Mouse (Mus musculus): ENCODE results near the gene Fcgrt.
"Not testable (repeated sequence)": the region's sequence is repeated elsewhere in the genome, so short reads cannot be mapped to it uniquely, and the experiment has no call there.

Gene Fcgrt

DNA sequence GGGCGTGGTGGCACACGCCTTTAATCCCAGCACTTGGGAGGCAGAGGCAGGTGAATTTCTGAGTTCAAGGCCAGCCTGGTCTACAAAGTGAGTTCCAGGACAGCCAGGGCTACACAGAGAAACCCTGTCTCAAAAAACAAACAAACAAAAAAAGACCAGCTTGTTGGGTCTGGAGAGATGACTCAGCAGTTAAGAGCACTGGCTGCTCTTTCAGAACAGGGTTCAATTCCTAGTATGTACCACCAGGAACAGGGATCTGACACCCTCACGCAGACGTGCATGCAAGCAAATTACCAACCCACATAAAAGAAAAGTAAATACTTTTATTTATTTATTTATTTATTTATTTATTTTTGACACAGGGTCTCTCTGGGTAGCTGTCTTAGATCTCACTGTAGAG is 6.4 kb upstream of the Fcgrt start:
- peak; percentile 60 for DNase-seq (ENCODE audit: low read depth, low spot score)

DNA sequence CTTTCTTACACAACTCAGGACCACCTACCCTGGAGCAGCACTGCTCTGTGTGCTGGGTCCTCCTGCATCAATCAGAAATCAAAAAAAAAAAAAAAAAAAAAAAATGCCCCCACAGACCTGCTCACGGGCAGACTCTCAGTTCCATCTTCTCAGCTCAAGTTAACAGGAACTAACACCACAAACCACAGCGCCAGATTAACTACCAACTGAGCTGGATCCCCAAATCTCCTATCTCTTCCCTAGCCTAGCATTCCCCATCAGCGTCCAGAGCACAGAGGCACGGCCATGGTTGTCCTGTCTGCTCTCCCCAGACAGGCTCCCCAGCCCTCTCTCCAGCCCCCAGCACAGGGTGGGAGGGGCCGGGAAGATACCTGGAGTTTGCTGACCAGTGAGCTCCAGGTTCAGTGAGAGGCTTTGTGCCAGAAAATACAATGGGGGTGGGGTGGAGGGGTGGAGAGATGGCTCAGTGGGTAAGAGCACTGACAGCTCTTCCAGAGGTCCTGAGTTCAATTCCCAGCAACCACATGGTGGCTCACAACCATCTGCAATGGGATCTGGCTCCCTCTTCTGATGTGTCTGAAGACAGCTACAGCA is 3.5 kb upstream of the Fcgrt start:
- peak; percentile 53 for DNase-seq (ENCODE audit: low read depth, low spot score)

DNA sequence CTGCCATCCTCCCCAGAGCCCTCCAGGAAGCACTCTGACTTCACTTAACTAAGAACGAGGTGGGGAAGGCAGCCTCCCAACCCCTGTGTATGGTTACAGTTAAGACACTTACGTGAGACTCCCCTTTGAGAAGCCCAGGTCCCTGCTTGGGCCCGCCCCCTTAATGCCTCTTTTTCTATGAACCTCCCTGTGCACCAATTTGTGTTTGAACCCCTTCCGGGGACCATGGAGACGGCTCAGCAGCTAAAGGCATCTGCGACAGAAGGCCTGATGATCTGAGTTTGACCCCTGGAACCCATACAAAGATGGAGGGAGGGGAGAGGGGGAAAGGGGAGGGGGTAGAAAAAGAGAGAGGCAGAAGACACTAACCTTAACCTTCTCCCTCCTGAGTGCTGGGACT is 2.8 kb upstream of the Fcgrt start:
- DNase-seq (ENCODE audit: low read depth, low spot score), result peak; percentile 59

DNA sequence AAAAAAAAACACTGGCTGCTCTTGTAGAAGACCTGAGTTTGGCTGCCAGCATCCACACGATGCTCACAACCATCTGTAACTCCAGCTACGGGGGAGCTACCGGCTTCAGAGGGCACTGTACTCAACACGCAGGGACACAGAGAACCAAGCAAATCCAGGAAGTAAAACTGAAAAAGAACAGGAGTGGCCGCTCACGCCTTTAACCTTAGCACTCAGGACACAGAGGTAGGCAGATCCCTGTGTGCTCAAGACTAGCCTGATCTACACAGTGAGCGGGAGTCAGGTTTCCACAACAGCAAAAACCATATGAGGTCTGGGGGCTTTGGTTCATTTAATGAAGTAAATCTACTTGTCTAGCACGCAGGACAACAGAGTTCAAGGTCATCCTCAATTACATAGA is 1.8 kb upstream of the Fcgrt start:
- DNase-seq (ENCODE audit: low read depth, low spot score), result peak; percentile 44

DNA sequence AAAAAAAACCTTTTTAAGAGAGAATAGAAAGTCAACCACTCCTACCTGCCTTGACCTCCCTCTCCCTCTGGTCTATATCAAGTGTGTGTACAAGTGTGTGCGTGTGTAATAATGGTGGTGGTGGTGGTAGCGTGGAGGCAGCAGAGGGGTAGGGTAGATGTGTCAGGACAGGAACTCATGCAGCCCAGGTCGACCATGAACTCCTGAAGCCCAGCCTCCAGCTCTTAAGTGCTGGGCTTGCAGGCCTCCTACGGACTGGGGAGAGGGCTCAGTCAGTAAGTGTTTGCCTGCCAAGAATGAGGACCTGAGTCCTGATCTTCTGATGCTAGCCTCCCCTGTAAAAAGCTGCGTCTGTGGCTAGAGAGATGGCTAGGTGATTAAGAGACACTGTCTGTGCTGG is 1.3 kb upstream of the Fcgrt start:
- no peak for DNase-seq (ENCODE audit: low read depth, low spot score)

DNA sequence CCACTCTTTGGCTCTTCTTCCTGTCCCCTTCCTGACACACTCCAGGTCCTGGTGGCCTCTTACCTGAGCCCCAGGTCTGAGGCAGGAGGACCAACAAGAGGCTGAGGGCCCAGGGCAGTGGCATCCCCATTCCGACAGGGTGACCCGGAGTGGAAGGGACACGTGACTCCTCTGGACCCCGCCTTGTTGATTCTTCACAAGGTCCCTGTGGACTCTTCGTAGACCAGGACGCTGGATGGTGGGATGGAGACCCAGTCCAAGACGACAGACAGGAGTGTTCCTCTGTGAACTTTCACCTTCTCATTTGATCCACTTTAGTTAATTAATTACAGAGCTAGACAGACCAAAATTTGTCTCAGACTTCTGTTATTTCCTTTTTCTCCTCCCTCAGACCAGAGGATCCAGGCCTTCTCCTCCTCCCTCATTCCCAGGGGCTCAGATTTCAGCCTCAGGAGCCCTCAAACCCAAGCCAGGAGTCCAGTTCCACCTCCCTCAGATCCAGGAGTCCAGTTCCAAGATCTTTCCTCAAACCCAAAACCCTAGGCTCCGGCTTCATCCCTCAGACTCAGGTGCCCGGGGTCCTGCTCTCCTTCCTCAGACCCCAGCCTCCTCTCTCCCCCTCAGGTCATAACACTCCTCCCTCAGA is 588 bp downstream of the Fcgrt start:
- no peak for DNase-seq (ENCODE audit: low read depth, low spot score)

DNA sequence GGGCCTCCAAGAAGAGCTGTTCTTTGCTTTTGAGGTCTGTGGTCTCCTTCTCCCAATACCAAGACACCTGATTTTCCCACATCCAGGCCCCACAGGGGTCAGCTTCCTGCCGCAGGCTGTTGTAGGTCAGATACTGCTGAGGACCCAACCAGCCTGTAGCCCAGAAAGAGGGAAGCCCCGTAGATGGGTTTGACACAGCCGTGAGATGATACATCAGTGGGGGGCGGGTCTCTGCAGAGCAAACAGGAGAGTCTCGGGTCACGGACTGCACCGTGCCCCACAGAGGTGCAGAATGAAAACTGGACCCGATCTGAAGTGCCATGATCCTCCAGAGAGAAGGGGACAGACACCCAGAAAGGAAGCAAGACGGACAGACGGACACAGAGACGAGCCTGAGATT is 1.2 kb downstream of the Fcgrt start:
- DNase-seq (ENCODE audit: low read depth, low spot score), result no peak

DNA sequence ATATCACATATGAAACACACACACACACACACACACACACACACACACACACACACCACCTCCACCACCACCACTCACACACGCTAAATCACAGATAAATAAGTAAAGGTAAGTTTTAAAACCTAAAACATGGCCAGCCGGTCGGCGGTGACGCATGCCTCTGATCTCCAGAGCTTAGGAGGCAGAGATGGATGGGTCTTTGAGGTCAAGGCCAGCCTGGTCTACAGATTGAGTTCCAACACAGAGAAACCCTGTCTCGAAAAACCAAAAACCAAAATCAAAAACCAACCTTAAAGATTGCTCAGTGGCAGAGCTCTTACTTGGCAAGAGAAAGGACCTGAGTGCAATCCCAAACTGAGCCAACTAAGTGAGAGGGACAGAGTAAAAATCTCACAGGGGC is 3.6 kb downstream of the Fcgrt start:
- no peak for DNase-seq (ENCODE audit: low read depth, low spot score)

DNA sequence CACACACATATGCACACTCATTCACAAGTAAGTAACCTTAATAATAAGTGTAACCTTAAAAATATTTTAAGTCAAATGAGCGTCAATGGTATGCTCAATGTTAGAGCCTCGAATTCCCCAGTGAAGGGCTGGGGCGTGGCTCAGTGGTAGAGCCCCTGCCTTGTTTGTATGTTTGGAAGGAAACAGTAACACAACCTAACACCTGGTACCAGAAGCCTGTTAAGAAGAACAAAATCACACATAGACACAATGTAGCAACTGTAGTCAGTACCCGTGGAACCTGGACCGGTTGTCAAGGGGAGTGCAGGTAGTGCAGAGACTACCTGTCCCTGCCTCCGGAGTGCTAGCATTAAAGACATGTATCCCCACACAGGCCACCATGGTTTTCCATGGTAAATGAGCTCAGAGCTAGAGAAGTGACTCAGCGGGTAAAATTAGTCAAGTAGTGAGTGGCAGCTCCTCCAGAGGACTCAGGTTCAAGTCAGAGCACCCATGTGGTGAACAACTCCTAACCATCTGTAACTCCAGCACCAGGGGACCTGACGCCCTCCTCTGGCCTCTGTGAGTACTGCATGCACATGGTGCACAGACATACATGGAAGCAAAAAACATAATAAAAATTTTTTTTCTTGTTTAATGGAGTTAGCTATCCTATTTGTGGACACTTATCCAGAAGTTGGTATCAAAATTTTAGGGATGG is 5.0 kb downstream of the Fcgrt start:
- peak; percentile 84 for DNase-seq (ENCODE audit: low read depth, low spot score)

DNA sequence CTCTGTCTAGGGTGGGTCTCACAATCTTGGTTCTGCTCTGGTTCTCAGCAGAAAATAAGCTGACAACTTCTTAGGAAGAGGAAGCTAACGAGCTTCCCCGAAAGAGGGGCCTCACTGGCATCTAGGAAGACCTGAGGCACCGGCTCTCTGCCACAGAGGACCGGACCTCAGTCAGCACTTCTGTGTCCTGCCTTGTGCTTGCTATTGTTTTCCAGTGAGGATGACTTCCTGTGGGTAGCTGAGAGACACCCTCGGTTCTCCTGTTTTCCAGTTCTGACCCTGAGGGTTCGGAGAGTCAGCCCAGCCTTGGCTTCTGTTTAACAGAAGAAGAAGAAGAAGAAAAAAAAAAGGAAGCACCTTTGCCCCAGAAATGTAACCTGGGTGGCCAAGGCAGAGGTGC is 6.2 kb downstream of the Fcgrt start:
- no peak for DNase-seq (ENCODE audit: low read depth, low spot score)

DNA sequence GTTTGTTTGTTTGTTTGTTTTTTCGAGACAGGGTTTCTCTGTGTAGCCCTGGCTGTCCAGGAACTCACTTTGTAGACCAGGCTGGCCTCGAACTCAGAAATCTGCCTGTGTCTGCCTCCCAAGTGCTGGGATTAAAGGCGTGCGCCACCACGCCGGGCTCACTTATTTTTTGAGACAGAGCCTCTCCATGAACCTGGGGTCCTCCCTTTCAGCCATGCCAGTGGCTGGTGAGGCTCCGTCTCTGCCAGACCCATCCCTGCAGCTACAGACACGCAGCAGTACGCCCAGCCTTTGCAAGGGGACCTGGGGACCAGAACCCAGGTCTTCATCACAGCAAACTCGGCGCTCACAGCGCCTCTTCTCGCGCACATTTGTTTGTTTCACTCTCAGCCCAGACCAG is 7.7 kb downstream of the Fcgrt start:
- DNase-seq (ENCODE audit: low read depth, low spot score), result not testable (repeated sequence)

DNA sequence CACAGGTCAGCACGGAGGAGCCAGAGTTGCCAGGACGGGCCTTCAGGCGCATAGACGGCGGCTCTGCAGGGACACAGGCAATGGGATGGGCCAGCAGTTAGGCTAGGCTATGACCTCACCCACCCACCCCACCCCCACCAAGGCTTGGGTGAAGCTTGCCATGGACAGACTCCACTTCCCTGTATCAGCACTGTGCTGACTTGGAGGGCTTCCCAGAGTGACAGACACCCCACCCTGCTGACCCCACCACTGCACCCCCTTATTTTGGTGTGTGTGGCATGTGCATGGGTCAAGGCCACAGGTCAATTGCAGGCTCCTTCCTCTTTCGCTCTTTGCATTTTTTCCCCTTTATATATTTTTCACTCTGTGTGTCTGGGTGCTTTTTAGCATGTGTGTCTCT is 8.3 kb downstream of the Fcgrt start:
- no peak for DNase-seq (ENCODE audit: low read depth, low spot score)

DNA sequence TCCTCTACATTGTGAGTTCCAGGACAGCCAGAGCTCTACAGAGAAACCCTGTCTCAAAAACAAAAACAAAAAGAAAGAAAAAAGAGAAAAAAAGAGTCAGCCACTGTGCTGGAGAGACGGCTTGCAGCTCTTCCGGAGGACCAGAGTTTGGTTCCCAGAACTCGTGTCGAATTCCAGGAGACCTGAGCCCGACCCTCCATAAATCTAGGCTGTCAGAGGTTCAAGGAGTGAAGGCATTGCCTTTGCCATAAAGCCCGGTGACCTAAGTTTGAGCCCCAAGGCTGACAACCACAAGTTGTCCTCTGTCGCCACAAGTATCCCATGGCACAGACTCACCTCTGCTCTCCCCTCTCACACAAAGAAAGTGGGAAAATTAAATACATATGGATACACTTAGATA is 9.5 kb downstream of the Fcgrt start:
- DNase-seq (ENCODE audit: low read depth, low spot score), result no peak

DNA sequence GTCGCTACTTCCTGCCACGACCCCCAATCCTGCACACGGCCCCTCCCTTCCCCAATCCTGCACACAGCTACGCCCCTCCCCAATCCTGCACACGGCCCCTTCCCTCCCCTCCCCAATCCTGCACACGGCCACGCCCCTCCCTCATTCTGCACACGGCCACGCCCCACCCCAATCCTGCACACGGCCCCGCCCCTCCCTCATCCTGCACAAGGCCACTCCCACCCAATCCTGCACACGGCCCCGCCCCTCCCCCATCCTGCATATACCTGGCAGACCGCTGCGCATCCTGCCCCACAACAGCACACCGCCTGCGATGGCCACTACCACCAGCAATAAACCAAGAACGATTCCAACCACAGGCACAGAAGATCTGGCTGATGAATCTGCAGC is 10.1 kb downstream of the Fcgrt start:
- DNase-seq (ENCODE audit: low read depth, low spot score), result peak; percentile 83

DNA sequence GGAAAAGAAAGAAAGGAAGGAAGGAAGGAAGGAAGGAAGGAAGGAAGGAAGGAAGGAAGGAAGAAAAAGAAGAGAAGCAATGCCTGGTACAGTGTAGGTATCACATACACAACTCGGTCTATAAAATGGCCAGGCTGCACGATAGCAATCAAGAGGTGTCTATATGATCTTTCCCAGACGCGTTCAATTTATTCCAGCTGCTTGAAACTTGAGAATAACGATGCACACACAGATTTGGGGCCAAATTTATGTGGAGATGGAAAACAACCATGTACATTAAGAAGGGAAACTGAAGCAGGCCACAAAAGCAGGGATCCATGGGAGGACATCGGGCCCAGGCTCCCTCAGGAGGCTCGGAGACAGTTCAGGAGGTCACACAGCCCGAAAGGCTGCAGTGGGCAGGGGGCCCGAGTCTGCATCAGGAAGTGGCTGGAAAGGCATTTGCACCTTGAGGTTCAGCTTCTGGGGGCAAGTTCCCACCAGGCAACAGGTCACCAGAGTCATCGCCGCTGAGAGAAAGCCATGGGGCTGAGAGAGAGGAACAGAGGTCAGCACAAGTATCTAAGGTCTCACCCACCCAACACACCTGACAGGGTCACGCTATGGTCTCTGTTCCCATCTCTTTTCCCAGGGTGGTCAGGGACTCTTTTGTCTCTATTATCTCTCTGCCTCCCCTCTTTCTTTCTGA is 10.7 kb downstream of the Fcgrt start:
- DNase-seq (ENCODE audit: low read depth, low spot score), result no peak

DNA sequence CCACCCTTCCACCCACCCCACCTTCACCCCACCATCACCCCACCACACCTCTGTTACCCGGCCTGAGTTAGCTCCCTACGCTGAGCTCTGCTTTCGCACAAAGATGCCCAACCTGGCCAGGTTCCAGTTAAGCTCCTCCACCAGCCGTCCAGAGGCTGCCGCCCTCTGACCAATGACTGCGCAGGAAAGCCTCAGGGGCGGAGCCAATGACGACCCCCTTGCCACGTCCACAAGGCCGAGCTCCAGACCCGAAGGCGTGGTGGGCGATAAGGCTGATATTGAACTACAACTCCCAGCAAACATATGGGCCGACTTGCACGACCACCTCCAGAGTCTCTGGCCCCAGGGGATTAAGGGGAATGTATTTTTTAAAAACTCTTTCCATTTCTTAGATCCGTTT is 11.6 kb downstream of the Fcgrt start, which contains the start of gene Rcn3:
TSS of gene Rcn3 (minus strand) at position 174 of the 400 bp plus-strand sequence.
- peak; percentile 92 for DNase-seq (ENCODE audit: low read depth, low spot score)

DNA sequence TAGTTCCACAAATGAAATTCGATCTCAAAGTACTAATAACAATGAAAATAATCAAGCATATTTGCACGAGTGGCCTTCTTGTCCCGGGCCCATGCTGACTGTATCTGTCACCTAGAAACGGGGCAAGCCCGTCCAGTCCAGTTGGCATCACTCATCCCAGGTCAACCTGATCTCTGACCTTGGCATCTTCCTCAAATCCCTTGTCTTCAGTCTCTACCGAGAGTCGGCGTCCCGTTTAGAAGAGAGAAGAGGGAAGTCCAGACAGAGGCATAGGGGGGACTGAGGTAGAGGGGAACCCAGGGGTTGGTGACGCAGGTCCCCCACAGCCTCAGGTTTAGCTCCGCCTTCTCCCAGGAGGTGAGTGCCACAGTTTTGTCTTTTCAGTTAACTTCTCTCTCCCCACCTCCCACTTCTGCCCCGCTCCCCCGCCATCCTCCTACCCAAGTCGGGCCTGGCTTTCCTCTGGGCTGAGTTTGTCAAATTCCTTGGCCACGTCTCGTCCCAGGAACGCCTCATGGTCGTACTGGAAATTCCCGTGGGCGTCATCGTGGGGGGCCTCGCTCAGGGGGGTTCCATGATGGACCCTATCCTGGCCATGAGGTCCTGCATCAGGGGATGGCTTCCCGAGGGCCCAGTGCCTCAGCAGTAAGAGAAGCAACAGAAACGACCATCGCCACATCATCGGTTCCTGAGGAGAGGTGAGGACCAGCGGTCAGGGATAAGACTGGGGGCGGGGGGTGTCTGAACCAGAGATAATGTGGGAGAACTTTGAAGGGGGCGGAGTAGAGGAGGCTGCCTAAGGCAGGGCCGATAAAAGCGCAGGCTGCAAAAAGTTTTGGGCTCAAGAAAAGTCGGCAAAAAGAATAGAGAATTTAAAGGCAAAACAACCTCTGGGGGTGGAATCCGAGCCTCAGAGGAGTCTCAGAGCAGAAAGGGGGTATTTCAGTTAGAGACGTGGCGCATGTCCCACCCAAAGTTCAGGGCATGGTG is 12.4 kb downstream of the Fcgrt start:
- no peak for DNase-seq (ENCODE audit: low read depth, low spot score)

DNA sequence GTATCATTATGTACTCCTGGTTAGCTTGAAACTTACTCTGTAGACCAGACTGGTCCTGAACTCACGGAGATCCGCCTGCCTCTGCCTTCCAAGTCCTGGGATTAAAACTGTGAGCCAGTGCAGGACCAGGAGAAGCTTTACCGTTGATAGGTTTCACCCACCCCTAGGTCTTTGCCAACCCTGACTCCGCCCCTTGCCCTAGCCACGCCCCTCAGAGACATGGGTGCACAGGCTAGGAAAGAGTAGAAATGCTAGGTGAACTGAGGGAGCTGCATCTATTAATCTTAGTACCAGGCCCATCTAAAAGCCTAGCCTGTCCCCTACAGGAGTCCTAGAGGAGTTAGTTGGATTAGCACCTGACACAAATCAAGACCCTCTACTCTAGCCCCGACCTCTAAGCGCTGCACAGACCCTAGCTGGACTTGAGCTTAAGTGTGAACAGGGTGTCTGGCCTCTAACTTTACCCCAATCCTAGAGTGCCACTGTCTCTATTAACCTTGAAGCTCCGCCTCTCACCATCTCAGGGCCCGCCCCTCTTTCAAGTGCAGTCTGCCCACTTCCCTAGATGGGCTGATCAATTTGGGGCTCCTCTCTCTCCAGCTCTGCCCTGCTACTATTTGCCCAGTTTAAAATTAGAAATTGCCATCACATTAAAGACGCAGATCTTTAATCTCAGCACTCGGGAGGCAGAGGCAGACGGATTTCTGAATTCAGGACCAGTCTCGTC is 13.2 kb downstream of the Fcgrt start:
- DNase-seq (ENCODE audit: low read depth, low spot score), result no peak

DNA sequence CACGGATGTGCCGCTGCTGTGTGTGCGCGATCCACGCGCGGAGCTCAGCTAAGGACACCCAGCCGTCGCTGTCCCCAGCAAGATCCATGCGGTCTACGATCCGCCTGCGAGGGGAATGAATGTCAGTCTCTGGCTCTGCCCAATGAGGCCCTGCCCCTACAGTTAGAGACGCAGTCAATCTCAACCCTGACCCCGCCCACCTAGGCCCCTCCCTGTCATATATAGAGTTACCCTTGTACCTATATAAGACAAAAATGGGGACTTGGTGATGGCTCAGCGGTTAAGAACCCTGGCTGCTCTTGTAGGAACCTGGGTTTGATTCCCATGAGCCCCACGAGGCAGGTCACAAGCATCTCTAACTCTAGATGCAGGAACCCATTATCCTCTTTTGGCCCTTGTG is 15.1 kb downstream of the Fcgrt start:
- peak; percentile 71 for DNase-seq (ENCODE audit: low read depth, low spot score)

DNA sequence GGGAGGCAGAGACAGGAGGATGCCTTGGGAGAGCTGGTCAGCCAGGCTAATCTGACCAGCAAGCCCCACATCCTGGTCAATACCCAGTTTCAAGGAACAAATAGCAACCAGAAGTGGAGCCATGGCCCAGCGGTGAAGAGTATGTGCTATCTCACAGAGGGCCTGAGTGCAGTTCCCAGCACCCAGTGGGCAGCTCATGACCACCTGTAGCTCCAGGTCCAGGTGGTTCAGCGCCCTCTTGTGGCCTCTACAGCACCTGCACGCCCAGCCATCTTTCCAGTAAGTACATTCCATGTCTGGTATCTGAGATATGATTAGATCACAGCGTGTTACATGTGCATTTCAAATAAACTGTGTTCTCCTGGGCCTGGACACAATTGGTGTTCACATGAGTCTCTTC is 17.6 kb downstream of the Fcgrt start:
- peak; percentile 68 for DNase-seq (ENCODE audit: low read depth, low spot score)
